Mouse (Mus musculus) ES-CJ7 (cell line): Measurements from ENCODE around the gene Ache.

Experiments
- DNase-seq: peaks from one replicate; pipeline ENCODE4 v3.0.0; 2011; ENCODE audit warnings: low read depth, low spot score

Ache gene

DNA sequence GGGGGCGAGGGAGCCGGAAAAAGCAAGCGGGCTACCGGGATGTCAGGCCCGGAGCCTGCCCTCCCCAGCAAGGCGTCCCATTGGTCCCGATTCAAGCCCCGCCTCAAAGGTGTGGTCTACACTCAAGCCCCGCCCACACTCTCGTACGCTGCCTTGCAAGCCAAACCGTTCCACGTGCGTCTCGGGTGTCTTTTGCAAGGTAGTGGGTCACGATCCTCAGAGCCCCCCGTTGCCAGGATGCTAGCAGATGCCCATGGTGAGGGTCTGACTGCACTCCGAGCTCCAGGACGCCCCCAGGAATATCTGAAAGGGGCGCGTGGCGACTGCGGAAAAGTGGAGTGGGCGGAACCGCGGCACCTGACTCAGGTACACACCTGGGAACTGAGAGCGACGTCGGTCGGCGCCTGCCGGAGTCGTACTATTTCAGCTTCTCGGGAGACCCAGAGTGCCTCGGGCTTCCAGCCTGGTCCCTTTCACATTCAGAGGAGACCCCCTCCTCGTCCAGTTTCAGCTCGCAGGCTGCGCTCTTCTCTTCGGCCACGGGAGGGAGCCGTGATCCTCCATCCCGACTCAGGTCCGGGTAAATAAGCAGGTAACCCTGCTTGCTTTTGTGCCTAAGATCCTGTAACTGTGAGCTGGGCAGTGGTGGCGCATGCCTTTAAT lies 46.3 kb downstream of the Ache start, which contains the start of gene Slc12a9:
TSS of gene Slc12a9 (minus strand) at position 86 of the 663 bp plus-strand sequence.
- peak; percentile 96 for DNase-seq

DNA sequence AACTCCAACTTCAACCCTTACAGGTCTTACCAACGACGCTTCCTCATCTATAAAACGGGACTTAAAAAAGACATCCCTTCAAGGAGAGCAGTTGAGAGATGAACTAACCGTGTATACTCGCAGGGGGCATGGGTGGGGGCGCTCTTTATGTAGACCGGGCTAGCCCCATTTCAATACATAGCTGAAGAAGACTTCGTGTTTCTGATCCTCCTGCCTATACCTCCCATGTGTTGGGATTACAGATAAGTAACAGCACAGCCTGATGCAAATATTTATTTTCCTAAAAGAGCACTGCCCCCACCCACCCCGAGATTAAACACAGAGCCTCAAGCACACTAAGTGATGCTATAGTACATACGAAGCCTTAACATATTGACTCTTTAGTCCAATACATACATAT lies 47.0 kb downstream of the Ache start:
- no peak for DNase-seq

- no peak for DNase-seq
Observed at GRCm38 (mm10) chr5:137335066-137335465, 47.7 kb downstream of the Ache start.

DNA sequence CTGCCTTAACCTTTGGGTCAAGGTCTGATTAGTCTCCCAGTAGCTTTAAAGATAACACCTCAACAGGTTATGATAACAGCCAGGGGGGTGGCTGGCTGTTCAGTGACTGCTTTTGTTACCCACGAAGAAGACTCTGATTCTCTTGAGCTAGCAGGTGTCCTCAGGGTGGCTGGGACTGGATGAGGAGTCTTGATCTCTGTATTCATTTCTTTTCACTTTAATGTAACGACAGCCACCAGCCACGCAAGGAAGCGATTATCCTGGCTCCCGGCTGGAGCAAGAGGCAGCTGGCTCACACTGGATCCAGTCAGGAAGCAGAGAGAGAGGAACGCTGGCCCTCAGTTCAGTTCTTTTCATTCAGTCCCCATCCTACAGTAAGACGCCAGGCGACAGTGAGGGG lies 49.9 kb downstream of the Ache start:
- peak; percentile 93 for DNase-seq

DNA sequence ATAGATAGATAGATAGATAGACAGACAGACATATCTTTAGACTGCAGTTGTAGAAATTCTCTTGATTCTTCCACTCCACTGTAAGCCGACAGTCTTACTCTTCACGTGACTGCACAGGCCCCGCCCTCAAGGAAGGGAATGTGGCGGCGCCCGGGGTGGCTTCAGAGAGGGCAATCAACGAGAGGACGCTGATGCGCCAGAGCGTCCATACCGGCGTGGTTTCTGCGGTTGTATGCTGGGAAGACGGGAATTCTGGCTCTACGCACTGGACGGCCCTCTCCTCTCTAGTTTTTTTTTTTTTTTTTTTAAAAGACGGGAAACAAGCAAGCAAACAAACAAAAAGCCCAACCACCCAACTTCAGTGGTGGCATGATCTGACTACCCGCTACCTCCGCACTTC lies 50.9 kb downstream of the Ache start:
- peak; percentile 93 for DNase-seq

GRCm38 (mm10) chr5:137338663-137339289 lies 51.5 kb downstream of the Ache start:
- DNase-seq, result peak; percentile 40

DNA sequence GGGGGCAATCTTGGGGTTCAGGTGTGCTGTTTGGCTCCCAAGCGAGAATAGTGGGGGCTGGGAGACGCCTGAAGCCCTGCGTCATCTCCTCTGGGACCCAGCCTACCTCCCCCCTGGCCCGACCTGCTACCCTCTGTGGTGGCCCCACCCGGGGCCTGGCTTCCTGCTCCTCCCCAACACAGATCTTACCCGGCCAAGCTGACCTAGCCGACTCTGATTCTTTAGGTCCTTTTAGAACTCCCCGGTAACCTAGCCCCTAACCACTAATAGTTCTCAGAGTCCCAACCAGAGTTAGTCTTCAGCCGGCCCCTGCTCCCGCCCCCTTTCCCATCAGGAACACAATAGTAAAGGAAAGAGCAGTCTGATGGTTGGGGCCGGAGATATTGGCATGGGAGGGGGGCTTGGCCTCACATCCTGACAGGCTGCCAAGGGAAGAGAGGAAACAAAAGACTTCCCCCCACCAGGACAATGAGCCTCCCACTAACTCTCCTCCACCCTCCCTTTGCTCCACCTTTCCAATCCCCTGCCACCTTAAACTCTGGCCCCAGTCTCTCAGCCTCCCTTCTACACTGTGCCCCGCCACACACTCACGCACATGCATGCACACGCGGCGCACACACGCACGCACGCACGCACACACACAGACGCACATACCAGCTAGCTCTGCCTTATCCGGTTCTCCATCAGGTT lies 52.1 kb downstream of the Ache start:
- DNase-seq, result peak; percentile 81

GRCm38 (mm10) chr5:137340222-137340621 lies 52.9 kb downstream of the Ache start:
- no peak for DNase-seq

DNA sequence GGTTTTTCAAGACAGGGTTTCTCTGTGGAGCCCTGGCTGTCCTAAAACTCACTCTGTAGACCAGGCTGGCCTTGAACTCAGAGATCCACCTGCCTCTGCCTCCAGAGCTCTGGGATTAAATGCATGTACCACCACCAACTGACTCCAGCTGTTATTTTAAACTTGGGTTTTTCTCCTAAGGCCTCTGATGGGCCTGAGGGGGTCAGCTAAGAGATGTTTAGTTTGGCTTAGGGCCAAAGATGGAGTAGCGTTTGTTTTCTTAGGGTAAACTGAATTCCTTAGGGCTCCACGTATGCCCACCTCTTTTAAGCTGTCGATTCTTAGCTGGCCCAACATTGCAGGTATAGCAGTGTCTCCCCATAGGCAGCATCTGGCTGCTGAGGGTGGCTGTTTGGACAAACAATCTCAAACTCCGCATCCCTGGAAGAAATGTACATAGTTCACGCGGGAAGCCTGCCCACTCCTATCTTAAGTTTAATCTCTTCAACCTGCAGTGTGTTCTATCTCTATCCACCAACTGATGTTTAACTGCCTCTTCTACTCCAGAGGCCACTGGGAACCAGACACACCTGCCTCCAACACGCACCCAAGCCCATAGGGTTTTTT lies 55.2 kb downstream of the Ache start:
- DNase-seq, result no peak

DNA sequence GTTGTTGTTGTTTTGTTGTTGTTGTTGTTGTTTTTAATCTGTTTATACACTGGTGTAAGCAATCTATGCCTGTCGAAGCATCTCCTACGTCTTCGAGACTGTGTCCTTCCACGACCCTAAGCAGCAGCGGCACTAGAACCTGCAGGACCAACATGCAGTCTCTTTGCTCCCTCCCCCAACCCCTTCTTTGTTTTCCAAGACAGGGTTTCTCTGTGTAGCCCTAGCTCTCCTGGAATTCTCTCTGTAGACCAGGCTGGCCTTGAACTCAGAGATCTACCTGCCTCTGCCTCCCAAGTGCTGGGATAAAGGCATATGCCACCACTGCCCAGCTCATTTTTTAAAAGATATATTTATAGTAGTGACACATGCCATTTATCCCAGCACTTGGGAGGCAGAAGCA lies 56.1 kb downstream of the Ache start:
- no peak for DNase-seq

DNA sequence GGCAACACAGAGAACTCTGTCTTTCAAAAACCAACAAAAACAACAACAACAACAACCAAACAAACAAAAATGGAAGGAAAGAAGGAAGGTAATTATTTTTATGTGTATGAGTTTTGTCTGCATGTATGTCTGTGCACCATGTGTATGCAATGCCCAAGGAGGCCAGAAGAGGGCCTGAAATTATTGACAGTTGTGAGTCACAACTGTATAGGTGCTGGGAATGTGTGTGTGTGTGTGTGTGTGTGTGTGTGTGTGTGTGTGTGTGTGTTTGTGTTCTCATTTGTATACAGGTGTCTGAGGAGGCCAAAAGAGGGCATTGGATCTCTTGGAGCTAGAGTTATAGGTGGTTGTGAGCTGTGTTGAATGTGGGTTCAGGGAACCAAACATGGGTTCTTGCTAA lies 56.5 kb downstream of the Ache start:
- no peak for DNase-seq
